Mouse (Mus musculus) liver, adult 2 months (tissue): ENCODE data around the gene Rnf168.

Source experiments
- CTCF ChIP-seq: fragments of 200-500 bp; IDR thresholded peaks from 2 replicates; pipeline ENCODE4 v1.5.1; 2011; ENCODE audit warnings: low read depth, low read length, control low read depth
- POLR2A ChIP-seq: fragments of 200-500 bp; IDR thresholded peaks from 2 replicates; pipeline ENCODE4 v1.6.1; 2011; ENCODE audit warnings: low read length, control low read depth; ENCODE audit not compliant: insufficient read depth; ENCODE audit errors: extremely low read depth

DNA sequence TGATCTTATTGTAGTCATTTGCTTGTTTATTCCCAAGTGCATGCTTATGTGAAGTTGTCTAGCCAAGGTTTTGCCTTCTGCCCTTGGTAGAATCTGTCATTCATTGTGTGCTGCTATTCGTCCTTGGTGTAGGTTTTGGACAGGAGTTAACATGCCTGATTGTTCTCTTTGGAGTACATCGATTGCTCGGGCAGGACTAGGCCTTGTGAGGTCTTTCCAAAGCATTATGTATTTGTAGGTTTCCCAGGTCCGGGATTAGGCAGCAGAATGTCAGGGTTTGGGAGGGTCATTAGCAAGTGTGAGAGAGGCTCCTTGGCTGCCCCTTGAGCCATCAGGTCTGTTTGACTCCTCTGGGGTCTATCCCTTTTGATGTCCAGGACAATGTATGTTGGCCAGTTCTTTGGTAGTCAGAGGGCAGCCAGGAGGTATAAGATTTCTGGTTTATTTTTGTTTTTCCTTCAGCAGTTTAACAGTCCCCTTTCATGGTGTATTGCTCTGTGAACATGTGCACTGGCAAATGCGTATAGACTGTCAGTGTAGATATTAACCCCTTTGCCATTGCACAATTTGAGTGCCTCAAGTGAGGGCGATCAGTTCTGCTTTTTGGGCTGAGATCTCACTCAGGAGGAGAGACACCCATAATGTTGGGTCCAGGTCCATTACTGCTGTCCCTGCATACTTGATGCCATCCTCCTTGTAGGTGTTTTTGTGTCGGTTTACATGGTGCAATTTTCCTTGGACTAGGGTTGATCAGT lies 58.9 kb downstream of the Rnf168 start:
- TF ChIP-seq CTCF: no peak
- no peak for TF ChIP-seq POLR2A
